Mouse (Mus musculus): ENCODE measurements around the gene Olfr1039. TPM values are rescaled to one million over a fixed set of nuclear protein-coding genes. Genes with fewer than 3 reads are reported as not detected.

The Olfr1039 gene
- not detected for polyA plus RNA-seq (2014; fragmentation: Illumina TruSeq; extraction: RNeasy Lipid Tissue Mini Kit (QIAGEN cat#74804); ENCODE audit: low replicate concordance)

GRCm38 (mm10) chr2:86135828-86136227 lies at the start of gene Olfr1039:
TSS of gene Olfr1039 (minus strand) at chr2:86135928.

GRCm38 (mm10) chr2:86177720-86178119 lies 42.0 kb upstream of the Olfr1039 start, which contains the start of gene Olfr1044:
TSS of gene Olfr1044 (minus strand) at chr2:86177820.

GRCm38 (mm10) chr2:86167422-86167821 lies 31.7 kb upstream of the Olfr1039 start, which contains the start of gene Olfr1043:
TSS of gene Olfr1043 (minus strand) at chr2:86167522.

GRCm38 (mm10) chr2:86161738-86162137 lies 26.0 kb upstream of the Olfr1039 start, which contains the start of gene Olfr1042:
TSS of gene Olfr1042 (minus strand) at chr2:86161838.

GRCm38 (mm10) chr2:86146632-86147031 lies 10.9 kb upstream of the Olfr1039 start, which contains the start of gene Olfr1040:
TSS of gene Olfr1040 (minus strand) at chr2:86146732.

GRCm38 (mm10) chr2:86087285-86087684 lies 48.4 kb downstream of the Olfr1039 start, which contains the start of gene Olfr1037:
TSS of gene Olfr1037 (minus strand) at chr2:86087385.

Other genes with a start within 250 kb of the Olfr1039 start
- not detected for gene Olfr1024, start 230.9 kb downstream of the Olfr1039 start, polyA plus RNA-seq (2014; fragmentation: Illumina TruSeq; extraction: RNeasy Lipid Tissue Mini Kit (QIAGEN cat#74804); ENCODE audit: low replicate concordance)
- not detected for gene Olfr1025-ps1, start 220.7 kb downstream of the Olfr1039 start, polyA plus RNA-seq (2014; fragmentation: Illumina TruSeq; extraction: RNeasy Lipid Tissue Mini Kit (QIAGEN cat#74804); ENCODE audit: low replicate concordance)
- gene Olfr1026, start 214.4 kb downstream of the Olfr1039 start, polyA plus RNA-seq (2014; fragmentation: Illumina TruSeq; extraction: RNeasy Lipid Tissue Mini Kit (QIAGEN cat#74804); ENCODE audit: low replicate concordance) = not detected
- not detected for gene Olfr1028, start 185.5 kb downstream of the Olfr1039 start, polyA plus RNA-seq (2014; fragmentation: Illumina TruSeq; extraction: RNeasy Lipid Tissue Mini Kit (QIAGEN cat#74804); ENCODE audit: low replicate concordance)
- not detected for gene Olfr1029, start 162.0 kb downstream of the Olfr1039 start, polyA plus RNA-seq (2014; fragmentation: Illumina TruSeq; extraction: RNeasy Lipid Tissue Mini Kit (QIAGEN cat#74804); ENCODE audit: low replicate concordance)
- not detected for gene Olfr1030, start 156.7 kb downstream of the Olfr1039 start, polyA plus RNA-seq (2014; fragmentation: Illumina TruSeq; extraction: RNeasy Lipid Tissue Mini Kit (QIAGEN cat#74804); ENCODE audit: low replicate concordance)
- gene Olfr1031, start 145.6 kb downstream of the Olfr1039 start, polyA plus RNA-seq (2014; fragmentation: Illumina TruSeq; extraction: RNeasy Lipid Tissue Mini Kit (QIAGEN cat#74804); ENCODE audit: low replicate concordance) = not detected
- gene Olfr1032, start 130.4 kb downstream of the Olfr1039 start, polyA plus RNA-seq (2014; fragmentation: Illumina TruSeq; extraction: RNeasy Lipid Tissue Mini Kit (QIAGEN cat#74804); ENCODE audit: low replicate concordance) = not detected
- gene Olfr1033, start 115.3 kb downstream of the Olfr1039 start, polyA plus RNA-seq (2014; fragmentation: Illumina TruSeq; extraction: RNeasy Lipid Tissue Mini Kit (QIAGEN cat#74804); ENCODE audit: low replicate concordance) = 3.2 TPM
- gene Olfr1034, start 90.1 kb downstream of the Olfr1039 start, polyA plus RNA-seq (2014; fragmentation: Illumina TruSeq; extraction: RNeasy Lipid Tissue Mini Kit (QIAGEN cat#74804); ENCODE audit: low replicate concordance) = 0.89 TPM
- not detected for gene Olfr1036, start 61.9 kb downstream of the Olfr1039 start, polyA plus RNA-seq (2014; fragmentation: Illumina TruSeq; extraction: RNeasy Lipid Tissue Mini Kit (QIAGEN cat#74804); ENCODE audit: low replicate concordance)
- not detected for gene Olfr1037, start 48.5 kb downstream of the Olfr1039 start, polyA plus RNA-seq (2014; fragmentation: Illumina TruSeq; extraction: RNeasy Lipid Tissue Mini Kit (QIAGEN cat#74804); ENCODE audit: low replicate concordance)
- gene Olfr1040, start 10.8 kb upstream of the Olfr1039 start, polyA plus RNA-seq (2014; fragmentation: Illumina TruSeq; extraction: RNeasy Lipid Tissue Mini Kit (QIAGEN cat#74804); ENCODE audit: low replicate concordance) = not detected
- gene Olfr1042, start 25.9 kb upstream of the Olfr1039 start, polyA plus RNA-seq (2014; fragmentation: Illumina TruSeq; extraction: RNeasy Lipid Tissue Mini Kit (QIAGEN cat#74804); ENCODE audit: low replicate concordance) = not detected
- gene Olfr1043, start 31.6 kb upstream of the Olfr1039 start, polyA plus RNA-seq (2014; fragmentation: Illumina TruSeq; extraction: RNeasy Lipid Tissue Mini Kit (QIAGEN cat#74804); ENCODE audit: low replicate concordance) = not detected
- not detected for gene Olfr1044, start 41.9 kb upstream of the Olfr1039 start, polyA plus RNA-seq (2014; fragmentation: Illumina TruSeq; extraction: RNeasy Lipid Tissue Mini Kit (QIAGEN cat#74804); ENCODE audit: low replicate concordance)
- not detected for gene Olfr52, start 49.8 kb upstream of the Olfr1039 start, polyA plus RNA-seq (2014; fragmentation: Illumina TruSeq; extraction: RNeasy Lipid Tissue Mini Kit (QIAGEN cat#74804); ENCODE audit: low replicate concordance)
- gene Olfr1045, start 67.1 kb upstream of the Olfr1039 start, polyA plus RNA-seq (2014; fragmentation: Illumina TruSeq; extraction: RNeasy Lipid Tissue Mini Kit (QIAGEN cat#74804); ENCODE audit: low replicate concordance) = not detected
- not detected for gene Olfr1046, start 83.4 kb upstream of the Olfr1039 start, polyA plus RNA-seq (2014; fragmentation: Illumina TruSeq; extraction: RNeasy Lipid Tissue Mini Kit (QIAGEN cat#74804); ENCODE audit: low replicate concordance)
- gene Olfr1047, start 95.5 kb upstream of the Olfr1039 start, polyA plus RNA-seq (2014; fragmentation: Illumina TruSeq; extraction: RNeasy Lipid Tissue Mini Kit (QIAGEN cat#74804); ENCODE audit: low replicate concordance) = not detected
- not detected for gene Olfr1048, start 104.4 kb upstream of the Olfr1039 start, polyA plus RNA-seq (2014; fragmentation: Illumina TruSeq; extraction: RNeasy Lipid Tissue Mini Kit (QIAGEN cat#74804); ENCODE audit: low replicate concordance)
- gene Olfr1049, start 122.4 kb upstream of the Olfr1039 start, polyA plus RNA-seq (2014; fragmentation: Illumina TruSeq; extraction: RNeasy Lipid Tissue Mini Kit (QIAGEN cat#74804); ENCODE audit: low replicate concordance) = not detected
- gene Olfr1051, start 143.2 kb upstream of the Olfr1039 start, polyA plus RNA-seq (2014; fragmentation: Illumina TruSeq; extraction: RNeasy Lipid Tissue Mini Kit (QIAGEN cat#74804); ENCODE audit: low replicate concordance) = not detected
- not detected for gene Olfr1052, start 156.5 kb upstream of the Olfr1039 start, polyA plus RNA-seq (2014; fragmentation: Illumina TruSeq; extraction: RNeasy Lipid Tissue Mini Kit (QIAGEN cat#74804); ENCODE audit: low replicate concordance)
- not detected for gene Olfr1053, start 179.4 kb upstream of the Olfr1039 start, polyA plus RNA-seq (2014; fragmentation: Illumina TruSeq; extraction: RNeasy Lipid Tissue Mini Kit (QIAGEN cat#74804); ENCODE audit: low replicate concordance)
- gene Olfr1054, start 199.5 kb upstream of the Olfr1039 start, polyA plus RNA-seq (2014; fragmentation: Illumina TruSeq; extraction: RNeasy Lipid Tissue Mini Kit (QIAGEN cat#74804); ENCODE audit: low replicate concordance) = not detected
- not detected for gene Olfr1055, start 214.4 kb upstream of the Olfr1039 start, polyA plus RNA-seq (2014; fragmentation: Illumina TruSeq; extraction: RNeasy Lipid Tissue Mini Kit (QIAGEN cat#74804); ENCODE audit: low replicate concordance)
- gene Olfr1056, start 226.5 kb upstream of the Olfr1039 start, polyA plus RNA-seq (2014; fragmentation: Illumina TruSeq; extraction: RNeasy Lipid Tissue Mini Kit (QIAGEN cat#74804); ENCODE audit: low replicate concordance) = not detected
- gene Olfr1057, start 242.5 kb upstream of the Olfr1039 start, polyA plus RNA-seq (2014; fragmentation: Illumina TruSeq; extraction: RNeasy Lipid Tissue Mini Kit (QIAGEN cat#74804); ENCODE audit: low replicate concordance) = not detected

Data from small intestine, adult 10 weeks (tissue).